ENCODE assay signal across 12 mouse cellular contexts in genomic region chr8:48215071-48215501, GRCm38 (mm10).
A peak's percentile ranks its signal among the peaks of the same experiment; 100 is the strongest.
DNase-seq lines count a peak whose midpoint lies in the region; ATAC-seq lines count a peak whose summit lies in the region.
"Had no signal": no experiment of that assay in that cellular context is flagged by ENCODE, and none has a peak within 500 bp of the region (broad histone marks: within the 10 kb centered on the region; RNA-seq: fewer than 3 reads in every experiment).

No protein-coding gene starts in this region.

- no peak overlapping the region for H3K4me2 ChIP-seq in midbrain, embryonic 16.5 days (ENCODE audit: low read length)
- no peak overlapping the region for H3K4me2 ChIP-seq in midbrain, embryonic 14.5 days (ENCODE audit: low read length)
- H3K4me2 ChIP-seq: limb, embryonic 12.5 days; lung, embryonic 15.5 days had no signal

- H3K4me3 ChIP-seq in midbrain, embryonic 16.5 days (ENCODE audit: low read depth, low read length): no peak overlapping the region
- no peak overlapping the region for H3K4me3 ChIP-seq in midbrain, embryonic 14.5 days (replicated peaks; ENCODE audit: low read depth, low read length)
- H3K4me3 ChIP-seq: erythroblast, embryonic 14.5 days; limb, embryonic 12.5 days; lung, embryonic 15.5 days had no signal

- no peaks in the 10 kb centered on the region for H3K9me3 ChIP-seq in midbrain, embryonic 16.5 days (replicated peaks; ENCODE audit: control insufficient read depth, low read length, poor library complexity, severe bottlenecking)
- no peaks in the 10 kb centered on the region for H3K9me3 ChIP-seq in midbrain, embryonic 14.5 days (ENCODE audit: control insufficient read depth, low read length)
- H3K9me3 ChIP-seq: limb, embryonic 12.5 days; lung, embryonic 15.5 days had no signal

- 22% methylated on average over 9 of the region's 9 CpGs for WGBS in midbrain, embryonic 16.5 days
- 24% methylated on average over 9 of the region's 9 CpGs for WGBS in midbrain, embryonic 14.5 days

- no peak overlapping the region for H3K9ac ChIP-seq in midbrain, embryonic 16.5 days (ENCODE audit: low read depth, low read length)
- no peak overlapping the region for H3K9ac ChIP-seq in midbrain, embryonic 14.5 days (replicated peaks; ENCODE audit: low read length)
- H3K9ac ChIP-seq: limb, embryonic 12.5 days; lung, embryonic 15.5 days had no signal

- H3K36me3 ChIP-seq in midbrain, embryonic 16.5 days (ENCODE audit: control insufficient read depth, insufficient read depth, low read length): no peaks in the 10 kb centered on the region
- no peaks in the 10 kb centered on the region for H3K36me3 ChIP-seq in midbrain, embryonic 14.5 days (ENCODE audit: control insufficient read depth, insufficient read depth, low read length)
- H3K36me3 ChIP-seq: limb, embryonic 12.5 days; lung, embryonic 15.5 days had no signal

- DNase-seq in cerebellum, postnatal 36 days: peak; percentile 10 to 13
- DNase-seq in cerebellum, adult 9-11 months: no peak
- no peak for DNase-seq in midbrain, embryonic 14.5 days
- DNase-seq in layer of hippocampus, postnatal 25 days (ENCODE audit: extremely low spot score in 1 of 2, low spot score in 1 of 2): peak; percentile 57 to 63
- peak; percentile 68 to 73 for DNase-seq in right cerebral cortex, postnatal 36 days (ENCODE audit: low spot score in 2 of 2)

- ATAC-seq in midbrain, embryonic 16.5 days: peak; percentile 41; the same call in 1 of the 2 replicates
- ATAC-seq in midbrain, embryonic 14.5 days (ENCODE audit: low FRiP score, low TSS enrichment): no peak
- no peak for ATAC-seq in CD4-positive, CD25-positive, alpha-beta regulatory T cell, adult 4 months
- ATAC-seq in activated CD4-positive, CD25-positive, alpha-beta regulatory T cell, adult 4 months: no peak
- ATAC-seq: intestine, postnatal 0 days had no signal

- peaks cover 6% of the 10 kb centered on the region; the same call in 1 of the 2 replicates for H3K27me3 ChIP-seq in midbrain, embryonic 16.5 days (ENCODE audit: control insufficient read depth, insufficient read depth, low read depth, low read length)
- H3K27me3 ChIP-seq in midbrain, embryonic 14.5 days (ENCODE audit: control insufficient read depth, insufficient read depth, low read length): 0 out of 2 replicates have a peak, but pooled peaks cover 3% of the 10 kb centered on the region
- H3K27me3 ChIP-seq: lung, embryonic 15.5 days had no signal

- no peaks in the 10 kb centered on the region for H3K4me1 ChIP-seq in midbrain, embryonic 16.5 days (ENCODE audit: control insufficient read depth, insufficient read depth, low read length)
- H3K4me1 ChIP-seq in midbrain, embryonic 14.5 days (ENCODE audit: control insufficient read depth, insufficient read depth, low read length): no peaks in the 10 kb centered on the region
- H3K4me1 ChIP-seq: lung, embryonic 15.5 days had no signal

- H3K27ac ChIP-seq in midbrain, embryonic 16.5 days (ENCODE audit: low read length): no peak overlapping the region
- no peak overlapping the region for H3K27ac ChIP-seq in midbrain, embryonic 14.5 days (replicated peaks; ENCODE audit: low read depth, low read length)
- H3K27ac ChIP-seq: limb, embryonic 12.5 days; lung, embryonic 15.5 days had no signal

Comparison
In these comparisons a context has a peak if more than half of its experiments do, and no peak if none do; other contexts are left out.
1. DNase-seq: peak in cerebellum, postnatal 36 days (2 of 2), layer of hippocampus, postnatal 25 days (2 of 2) and right cerebral cortex, postnatal 36 days (2 of 2); none in cerebellum, adult 9-11 months (single experiment) and midbrain, embryonic 14.5 days (single experiment).